Mouse (Mus musculus): ENCODE results near the gene Scaf8.

DNA sequence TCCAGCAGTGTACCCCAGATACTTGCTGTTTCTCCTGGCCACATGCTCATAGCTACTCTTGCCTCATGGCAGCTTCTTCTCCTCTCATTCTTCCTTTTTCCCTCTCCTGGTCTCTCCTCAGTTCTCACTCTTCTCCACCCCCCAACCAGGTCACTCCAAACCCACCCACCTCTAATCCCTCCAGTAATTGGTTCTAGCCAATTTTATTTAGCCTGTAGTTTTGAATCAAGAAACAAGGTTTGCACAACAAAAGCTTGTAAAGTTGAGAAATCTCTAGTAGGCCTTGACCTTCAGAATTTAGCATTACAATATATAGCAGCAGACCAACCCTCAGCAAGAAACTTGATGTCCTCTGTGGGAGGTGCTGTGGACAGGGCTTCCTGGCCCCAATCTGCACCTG is 42.2 kb downstream of the Scaf8 start:
- no peak for TF ChIP-seq POLR2A (IDR thresholded peaks at IDR 0.05; ENCODE audit: insufficient read depth, low read depth, low read length)
- no peak for TF ChIP-seq CTCF (IDR thresholded peaks at IDR 0.05; ENCODE audit: insufficient read depth, low read depth, low read length)

Data from olfactory bulb, adult 2 months (tissue).